Mouse (Mus musculus) lung, postnatal 0 days (tissue): ENCODE data around the gene Brinp3.

Source experiments
- CTCF ChIP-seq: IDR thresholded peaks from 2 replicates; pipeline ENCODE4 v1.5.1; 2016; ENCODE audit warnings: antibody characterized with exemption, mild to moderate bottlenecking
- EP300 ChIP-seq: IDR thresholded peaks from 2 replicates; pipeline ENCODE4 v1.6.1; 2016; ENCODE audit warnings: antibody characterized with exemption, mild to moderate bottlenecking, control low read depth

GRCm38 (mm10) chr1:146833888-146834287, 339.3 kb downstream of the Brinp3 start:
- TF ChIP-seq CTCF (no peak), EP300 (no peak)
